Mouse (Mus musculus): Measurements from ENCODE around the gene Proca1.
A peak's percentile ranks its signal among the peaks of the same experiment; 100 is the strongest.

Proca1 gene

DNA sequence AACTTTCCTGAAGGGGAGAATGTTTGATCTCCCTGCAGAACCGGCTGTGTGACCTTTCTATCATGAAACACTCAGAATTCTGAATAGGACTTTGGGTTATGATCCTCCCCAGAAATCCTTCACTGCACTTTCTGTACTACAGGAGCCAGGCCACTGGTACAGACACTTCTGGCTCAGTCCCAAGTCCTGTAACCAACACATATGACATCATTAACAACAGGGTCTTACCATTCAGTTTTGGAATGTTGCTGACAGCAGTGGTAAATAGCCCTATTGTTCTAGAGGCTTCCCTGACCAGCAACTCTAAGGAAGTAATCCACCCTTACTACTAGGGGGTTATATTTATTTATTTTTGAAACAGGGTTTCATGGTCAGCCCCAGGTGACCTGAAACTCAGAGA, at the start of gene Proca1:
Gene Proca1, plus strand, starts transcription at position 280 of the 400 bp plus-strand sequence.
- DNase-seq (ENCODE audit: low read depth, low spot score), result no peak

- DNase-seq (ENCODE audit: low read depth, low spot score), result no peak
Observed at GRCm38 (mm10) chr11:78143520-78143919, 49.7 kb upstream of the Proca1 start.

DNA sequence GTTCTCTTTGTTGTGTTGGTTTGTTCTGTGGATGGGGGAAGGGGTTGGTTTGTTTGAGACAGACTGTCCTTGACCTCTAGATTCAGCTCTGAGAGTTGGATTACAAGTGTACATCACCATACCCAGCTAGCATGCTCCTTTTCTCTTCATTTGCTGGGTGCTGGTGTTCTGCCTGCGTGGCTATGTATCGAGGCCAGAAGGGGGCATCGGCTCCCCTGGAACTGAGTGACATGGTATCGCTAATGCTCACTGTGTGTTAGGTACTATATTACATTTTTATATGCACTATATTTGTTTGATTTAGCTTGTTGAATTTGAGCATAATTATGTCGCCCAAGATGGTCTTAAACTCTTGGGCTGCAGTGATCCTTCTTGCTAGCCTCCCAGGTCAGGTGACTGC, 47.0 kb upstream of the Proca1 start:
- DNase-seq (ENCODE audit: low read depth, low spot score), result no peak

- no peak for DNase-seq (ENCODE audit: low read depth, low spot score)
Observed at GRCm38 (mm10) chr11:78146707-78147543, 46.3 kb upstream of the Proca1 start.

DNA sequence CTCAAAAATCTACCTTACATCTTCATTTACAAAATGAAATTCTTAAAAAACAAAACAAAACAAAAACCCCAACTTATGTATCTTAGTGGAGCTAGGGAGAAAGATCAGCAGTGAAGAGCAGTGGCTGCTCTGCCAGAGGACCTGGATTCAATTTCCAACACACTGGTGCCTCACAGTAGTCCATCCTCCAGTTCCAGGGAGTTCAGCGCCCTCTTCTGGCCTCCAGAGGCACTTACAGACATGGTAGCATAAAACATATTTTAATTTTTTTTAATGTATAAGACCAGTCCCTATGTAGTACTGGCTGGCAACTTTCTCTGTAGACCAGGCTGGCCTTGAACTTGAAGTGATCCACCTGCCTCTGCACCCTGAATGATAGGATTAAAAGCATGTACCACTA, 42.0 kb upstream of the Proca1 start:
- no peak for DNase-seq (ENCODE audit: low read depth, low spot score)

GRCm38 (mm10) chr11:78152299-78153231, 40.6 kb upstream of the Proca1 start:
- DNase-seq (ENCODE audit: low read depth, low spot score), result no peak

GRCm38 (mm10) chr11:78153778-78154177, 39.4 kb upstream of the Proca1 start:
- DNase-seq (ENCODE audit: low read depth, low spot score), result no peak

- DNase-seq (ENCODE audit: low read depth, low spot score), result no peak
Observed at GRCm38 (mm10) chr11:78155674-78156073, 37.5 kb upstream of the Proca1 start.

- no peak for DNase-seq (ENCODE audit: low read depth, low spot score)
Observed at GRCm38 (mm10) chr11:78156156-78156699, 37.0 kb upstream of the Proca1 start.

DNA sequence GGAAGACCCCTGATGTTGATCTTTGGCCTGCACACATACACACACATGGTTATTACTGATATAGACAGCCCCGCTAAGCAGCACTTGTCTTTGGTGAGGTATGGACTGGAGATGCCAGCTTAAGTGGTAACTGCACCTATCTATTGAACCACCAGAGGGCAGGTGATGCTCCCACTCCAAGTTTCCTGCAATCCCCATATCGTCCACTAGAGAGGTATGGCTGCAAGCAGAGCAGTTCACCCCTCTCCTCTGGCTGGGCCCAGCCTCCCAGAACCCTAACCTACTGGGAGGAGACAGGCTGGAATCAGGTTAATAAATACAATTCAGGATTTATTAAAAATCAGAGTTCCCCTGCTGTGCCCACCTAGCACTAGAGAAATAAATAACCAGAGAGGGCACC, 34.1 kb upstream of the Proca1 start:
- DNase-seq (ENCODE audit: low read depth, low spot score), result peak; percentile 67

GRCm38 (mm10) chr11:78159557-78159956, 33.6 kb upstream of the Proca1 start:
- no peak for DNase-seq (ENCODE audit: low read depth, low spot score)

- no peak for DNase-seq (ENCODE audit: low read depth, low spot score)
Observed at GRCm38 (mm10) chr11:78160171-78160570, 33.0 kb upstream of the Proca1 start.

DNA sequence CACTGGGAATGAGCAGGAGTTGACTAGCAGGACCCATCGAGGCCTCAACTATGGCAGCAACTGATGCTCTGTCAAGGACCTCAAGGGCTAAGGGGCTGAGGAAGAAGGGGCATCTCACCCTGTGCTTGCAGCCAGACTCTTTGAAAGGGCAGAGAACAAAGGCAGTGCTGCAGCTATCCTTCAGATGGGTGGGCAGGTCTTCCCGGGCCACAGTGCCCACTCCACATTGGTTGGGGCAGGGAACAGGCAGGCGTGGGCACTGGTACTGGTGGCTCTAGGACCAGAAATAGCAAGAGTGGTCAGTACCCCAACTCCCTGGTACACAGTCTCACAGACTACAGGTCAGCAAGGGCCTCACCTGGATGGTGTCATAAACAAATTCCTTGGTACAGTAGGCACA, 32.5 kb upstream of the Proca1 start:
- DNase-seq (ENCODE audit: low read depth, low spot score), result no peak

GRCm38 (mm10) chr11:78161169-78161568, 32.0 kb upstream of the Proca1 start:
- DNase-seq (ENCODE audit: low read depth, low spot score), result no peak

DNA sequence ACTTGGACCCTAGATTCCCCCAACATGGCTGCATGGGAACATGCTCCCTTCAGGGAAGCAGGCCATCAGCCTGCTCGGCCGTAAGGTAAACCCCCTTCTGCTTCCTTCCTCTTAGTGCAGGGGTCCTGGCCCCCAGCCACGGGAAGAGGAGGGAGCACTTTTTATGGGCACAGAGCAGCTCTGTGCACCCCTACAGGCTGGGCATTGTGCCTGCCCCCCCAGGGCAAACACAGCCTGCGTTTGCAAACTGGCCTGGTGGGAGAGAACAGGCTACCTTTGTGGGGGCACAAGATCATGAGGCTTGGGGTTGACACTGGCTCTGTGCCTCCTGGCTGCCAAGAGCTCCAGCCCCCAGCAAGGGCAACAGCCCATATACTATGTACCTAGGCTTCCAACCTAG, 31.2 kb upstream of the Proca1 start:
- DNase-seq (ENCODE audit: low read depth, low spot score), result no peak

GRCm38 (mm10) chr11:78162504-78162903, 30.7 kb upstream of the Proca1 start:
- no peak for DNase-seq (ENCODE audit: low read depth, low spot score)

DNA sequence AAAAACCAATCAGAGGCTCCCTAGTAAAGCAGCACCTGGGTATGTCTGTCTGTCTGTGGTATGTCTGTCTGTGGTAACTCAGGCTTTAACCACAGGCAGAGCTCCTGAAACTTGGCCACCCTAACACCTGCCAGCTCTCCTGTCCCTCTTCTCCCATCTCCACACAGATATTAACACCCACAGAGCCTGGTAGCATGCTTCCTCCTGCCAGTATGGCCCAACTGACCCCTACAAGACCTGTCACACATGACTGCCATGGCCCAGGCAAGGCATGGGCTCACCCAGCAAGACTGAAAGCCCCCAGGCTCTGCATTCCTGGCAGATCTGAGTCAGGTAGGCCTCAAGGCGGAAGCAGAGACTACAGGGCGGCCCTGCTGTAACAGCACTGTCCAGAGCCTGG, 30.1 kb upstream of the Proca1 start:
- DNase-seq (ENCODE audit: low read depth, low spot score), result no peak

DNA sequence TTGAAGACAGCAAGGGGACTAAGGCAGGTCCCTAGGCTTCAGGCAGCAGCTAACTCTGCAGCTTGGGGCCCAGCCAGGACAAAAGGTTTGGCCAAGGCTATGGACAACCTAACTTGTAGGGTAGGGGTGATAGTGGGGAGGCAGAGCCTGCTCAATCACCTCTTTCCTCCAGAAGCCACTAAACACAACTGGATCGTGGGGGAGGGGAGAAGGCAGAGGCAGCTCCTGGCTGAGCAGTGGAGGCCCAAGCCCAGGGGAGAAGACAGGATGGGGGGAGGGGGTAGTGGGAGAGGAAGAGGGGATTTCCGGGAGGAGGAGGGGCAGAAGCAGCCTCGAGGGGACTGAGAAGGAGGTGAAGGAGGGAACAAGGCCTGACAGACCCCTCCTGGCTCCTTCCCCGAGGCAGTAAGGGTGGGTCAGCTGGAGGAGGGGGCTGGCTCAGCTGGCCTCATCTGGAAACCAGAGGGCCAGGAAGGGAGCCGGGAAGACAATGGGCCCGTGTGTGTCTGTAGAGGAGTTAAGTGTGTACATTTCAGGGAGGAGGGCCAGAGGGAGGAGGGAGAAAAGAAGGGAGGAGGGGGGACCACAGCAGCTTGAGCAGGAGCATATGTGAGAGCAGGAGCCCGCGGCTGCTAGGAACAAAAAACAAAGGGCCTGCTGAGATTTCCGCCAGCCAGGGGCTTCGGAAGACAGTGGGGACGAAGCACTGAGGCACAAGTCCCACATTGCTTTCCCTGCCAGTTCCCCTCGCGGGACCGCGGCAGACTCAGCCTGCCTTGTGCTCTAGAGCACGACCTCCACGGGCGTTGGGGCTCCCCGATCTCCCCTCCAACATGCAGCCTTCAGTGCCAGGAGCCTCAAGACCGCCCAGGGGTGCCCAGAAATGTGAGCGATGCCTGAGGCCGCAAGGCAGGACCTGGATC, 29.2 kb upstream of the Proca1 start:
- no peak for DNase-seq (ENCODE audit: low read depth, low spot score)

DNA sequence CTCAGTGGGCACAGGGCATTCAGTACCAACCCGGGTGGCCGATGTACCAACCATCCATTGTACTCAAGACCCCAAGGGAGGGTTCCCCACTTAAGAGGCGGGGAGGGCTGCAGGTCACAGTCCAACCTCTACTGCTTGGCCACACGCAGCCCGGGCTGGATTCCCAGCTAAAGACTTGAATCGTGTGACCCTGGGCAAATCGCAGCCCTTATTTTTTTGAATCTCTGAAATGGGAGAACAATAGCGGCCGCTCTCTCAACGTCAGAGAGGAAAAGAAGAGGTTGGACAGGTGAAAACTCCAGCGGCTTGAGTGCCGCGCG, 28.6 kb upstream of the Proca1 start:
- DNase-seq (ENCODE audit: low read depth, low spot score), result no peak

DNA sequence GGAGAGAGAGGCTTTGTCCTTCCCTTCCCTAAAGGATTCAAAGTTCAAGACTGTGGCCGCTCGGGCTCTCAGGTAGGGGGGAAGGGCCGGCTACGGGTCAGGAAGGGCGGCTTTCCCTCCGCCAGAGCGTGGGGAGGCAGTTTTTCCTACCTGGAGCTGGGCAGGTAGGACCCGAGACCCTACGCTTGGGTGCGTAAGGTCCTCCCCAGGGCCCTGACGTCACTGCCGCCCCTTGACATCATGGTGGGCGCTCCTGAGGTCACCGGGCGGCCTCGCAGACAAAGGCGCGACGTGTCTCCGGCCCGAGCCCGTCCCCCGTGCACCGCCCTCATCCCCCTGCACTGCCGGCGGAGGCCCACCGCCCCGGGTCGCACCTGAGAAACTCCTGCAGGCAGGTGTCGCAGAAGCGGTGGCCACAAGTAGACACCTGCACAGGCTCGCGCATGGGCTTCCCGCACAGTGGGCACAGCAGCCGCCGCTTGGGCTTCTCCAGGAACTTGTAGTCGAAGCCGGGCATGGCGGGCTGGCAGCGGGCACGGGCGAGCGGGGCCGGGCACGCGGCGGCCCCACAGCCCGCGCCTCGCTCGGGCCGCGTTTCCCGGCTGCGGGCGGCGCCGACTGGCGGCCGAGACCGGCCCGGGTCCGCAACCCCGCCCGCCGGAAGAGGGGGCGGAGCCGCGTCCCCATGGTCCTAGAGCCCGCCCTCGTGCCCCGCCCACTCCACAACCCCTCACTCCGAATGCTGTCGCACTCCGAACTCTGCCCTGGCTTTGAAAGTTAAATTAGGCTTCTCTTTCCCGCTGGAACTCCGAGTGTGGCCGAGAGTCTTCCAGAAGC, 28.1 kb upstream of the Proca1 start, which contains the start of gene Traf4:
Gene Traf4, minus strand, starts transcription at position 666 of the 837 bp plus-strand sequence.
- DNase-seq (ENCODE audit: low read depth, low spot score), result peak; percentile 49
